Mouse (Mus musculus): ENCODE measurements around the gene Tln2.
"Not testable (repeated sequence)": the region's sequence is repeated elsewhere in the genome, so short reads cannot be mapped to it uniquely, and the experiment has no call there.

The Tln2 gene

GRCm38 (mm10) chr9:67362053-67362452 is 197.4 kb downstream of the Tln2 start:
- no peak for DNase-seq (ENCODE audit: low read depth, low spot score)

- DNase-seq (ENCODE audit: low read depth, low spot score) = no peak
Measured at GRCm38 (mm10) chr9:67361511-67361910, 198.0 kb downstream of the Tln2 start.

- DNase-seq (ENCODE audit: low read depth, low spot score) = no peak
Measured at GRCm38 (mm10) chr9:67354356-67354755, 205.1 kb downstream of the Tln2 start.

DNA sequence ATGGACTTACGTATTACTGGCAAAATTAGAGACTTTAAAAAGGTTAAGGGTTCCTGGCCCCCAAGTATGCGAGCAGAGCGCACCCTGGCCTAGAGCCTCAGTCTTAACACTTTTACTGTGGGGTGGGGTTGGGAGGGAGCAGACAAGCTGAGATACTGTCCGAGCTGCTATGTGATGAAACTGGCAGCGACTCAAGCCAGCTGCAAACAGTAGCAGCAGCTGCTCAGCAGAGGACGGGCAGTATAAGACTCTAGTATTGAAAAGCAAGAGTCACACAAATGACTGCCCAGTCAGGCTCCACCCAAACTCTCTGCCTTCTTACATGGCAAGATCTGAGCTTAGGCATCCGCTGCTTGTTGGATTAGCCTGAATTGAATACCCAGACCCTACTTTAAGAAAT is 206.1 kb downstream of the Tln2 start:
- DNase-seq (ENCODE audit: low read depth, low spot score) = no peak

- no peak for DNase-seq (ENCODE audit: low read depth, low spot score)
Measured at GRCm38 (mm10) chr9:67348983-67349382, 210.5 kb downstream of the Tln2 start.

DNA sequence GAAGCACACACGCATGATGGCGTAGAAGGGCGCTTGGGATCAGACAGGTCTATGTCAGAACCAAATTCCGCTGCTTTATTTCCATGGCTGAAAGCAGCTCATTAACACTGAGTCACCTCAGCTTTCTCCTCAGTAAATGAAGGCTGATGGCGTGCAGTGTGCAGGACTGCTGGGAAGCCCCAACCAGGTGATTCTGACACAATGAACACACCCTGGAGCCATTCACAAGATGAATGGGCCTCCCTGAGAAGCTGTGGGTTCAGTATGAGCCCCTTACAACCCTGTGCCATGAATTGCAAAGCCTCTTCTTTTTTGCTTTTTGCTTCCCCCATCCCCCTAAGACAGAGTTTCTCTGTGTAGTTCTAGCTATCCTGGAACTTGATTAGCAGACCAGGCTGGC is 212.3 kb downstream of the Tln2 start:
- DNase-seq (ENCODE audit: low read depth, low spot score) = no peak

GRCm38 (mm10) chr9:67331281-67331680 is 228.2 kb downstream of the Tln2 start:
- no peak for DNase-seq (ENCODE audit: low read depth, low spot score)

DNA sequence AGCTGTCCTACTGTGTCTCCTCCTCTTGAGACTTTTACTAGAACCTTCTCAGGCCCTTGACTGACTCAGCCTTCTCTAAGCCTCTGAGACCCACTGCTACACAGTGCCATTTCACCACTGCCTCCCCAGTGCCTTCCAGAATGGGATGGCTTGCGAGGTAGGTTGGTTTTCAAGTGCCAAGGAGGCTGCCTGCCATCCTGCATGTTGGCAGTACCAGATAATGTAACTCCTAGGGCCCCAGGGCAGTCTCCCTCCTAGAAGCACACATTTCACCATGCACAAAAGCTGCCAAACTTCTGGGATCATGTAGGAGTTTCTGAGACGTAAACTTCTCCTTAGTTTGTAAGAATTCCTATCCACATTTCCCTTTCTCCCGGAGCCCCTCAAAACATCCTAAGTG is 231.1 kb downstream of the Tln2 start:
- DNase-seq (ENCODE audit: low read depth, low spot score) = no peak

DNA sequence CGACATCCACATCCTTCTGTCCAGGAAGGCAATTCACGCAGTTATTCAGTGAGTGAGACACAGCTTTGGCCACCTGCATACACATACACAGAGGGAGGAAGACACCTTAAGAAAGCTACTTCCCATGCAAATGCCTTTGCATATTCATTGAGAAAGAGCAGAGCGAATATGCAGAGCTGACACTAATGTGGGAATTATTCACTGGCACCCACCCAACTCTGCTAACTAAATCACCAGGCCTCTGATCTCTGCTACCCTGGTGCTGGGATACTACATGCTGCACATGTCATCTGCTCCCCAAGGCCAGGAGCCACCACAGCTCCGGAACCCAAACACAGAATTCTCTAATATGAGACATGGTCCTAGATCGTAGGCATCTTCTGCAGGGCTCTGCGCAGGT is 237.6 kb downstream of the Tln2 start:
- no peak for DNase-seq (ENCODE audit: low read depth, low spot score)

GRCm38 (mm10) chr9:67315356-67315755 is 244.1 kb downstream of the Tln2 start:
- no peak for DNase-seq (ENCODE audit: low read depth, low spot score)

- DNase-seq (ENCODE audit: low read depth, low spot score) = no peak
Measured at GRCm38 (mm10) chr9:67304992-67305391, 254.5 kb downstream of the Tln2 start.

DNA sequence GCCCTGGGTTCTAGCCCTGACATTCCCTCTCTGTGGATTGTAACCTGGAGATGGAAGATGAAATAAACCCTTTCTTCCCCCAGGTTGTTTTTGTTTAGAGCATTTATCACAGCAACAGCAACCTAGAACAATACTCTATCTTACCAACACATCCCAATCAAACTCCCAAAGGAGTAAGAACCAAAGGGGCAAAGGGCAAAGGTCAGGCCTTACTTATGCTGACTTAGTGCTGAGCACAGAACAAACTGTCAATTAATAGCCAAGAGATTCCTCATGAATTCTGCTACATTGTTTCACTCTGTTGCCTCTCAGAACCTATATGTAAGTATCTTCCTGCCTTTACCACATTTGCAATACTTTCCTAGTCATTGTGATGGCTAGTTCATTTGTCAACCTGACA is 255.5 kb downstream of the Tln2 start:
- DNase-seq (ENCODE audit: low read depth, low spot score) = no peak

GRCm38 (mm10) chr9:67303038-67303437 is 256.5 kb downstream of the Tln2 start:
- DNase-seq (ENCODE audit: low read depth, low spot score) = no peak

GRCm38 (mm10) chr9:67302386-67302989 is 257.0 kb downstream of the Tln2 start:
- DNase-seq (ENCODE audit: low read depth, low spot score) = no peak

- no peak for DNase-seq (ENCODE audit: low read depth, low spot score)
Measured at GRCm38 (mm10) chr9:67301571-67301970, 257.9 kb downstream of the Tln2 start.

- no peak for DNase-seq (ENCODE audit: low read depth, low spot score)
Measured at GRCm38 (mm10) chr9:67300769-67301168, 258.7 kb downstream of the Tln2 start.

- no peak for DNase-seq (ENCODE audit: low read depth, low spot score)
Measured at GRCm38 (mm10) chr9:67300346-67300745, 259.2 kb downstream of the Tln2 start.

GRCm38 (mm10) chr9:67299164-67299563 is 260.3 kb downstream of the Tln2 start:
- DNase-seq (ENCODE audit: low read depth, low spot score) = no peak

DNA sequence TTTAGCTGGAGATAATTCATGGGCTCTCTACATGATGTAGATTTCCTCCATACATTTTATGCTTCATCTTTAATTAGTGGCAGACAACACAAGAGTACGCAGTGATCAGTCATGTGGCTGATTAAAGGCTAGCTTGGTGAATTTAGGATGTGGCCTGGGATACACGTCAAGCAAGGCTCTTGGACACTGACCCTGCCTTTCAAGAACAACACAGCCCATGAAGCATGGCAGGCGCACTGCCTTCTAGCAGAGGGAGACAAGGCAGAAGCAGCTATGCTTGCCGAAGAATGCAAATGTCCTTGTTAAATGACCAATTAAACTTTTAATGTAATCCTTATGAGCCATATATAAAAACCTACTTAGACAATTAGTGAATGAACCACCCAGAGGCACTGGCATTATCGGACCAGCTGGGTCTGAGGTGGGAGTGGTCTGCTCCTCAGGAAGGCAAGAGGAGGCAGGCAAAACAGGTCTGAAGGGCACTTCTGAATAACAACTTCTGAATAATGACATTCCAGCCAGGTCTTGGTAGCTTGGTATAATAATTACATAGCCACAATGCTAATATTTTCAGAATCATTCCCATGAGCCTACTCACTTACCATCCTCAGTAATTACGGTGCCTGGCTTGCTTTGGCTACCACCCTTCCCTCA is 262.1 kb downstream of the Tln2 start:
- no peak for DNase-seq (ENCODE audit: low read depth, low spot score)

- no peak for DNase-seq (ENCODE audit: low read depth, low spot score)
Measured at GRCm38 (mm10) chr9:67287457-67287856, 272.0 kb downstream of the Tln2 start.

DNA sequence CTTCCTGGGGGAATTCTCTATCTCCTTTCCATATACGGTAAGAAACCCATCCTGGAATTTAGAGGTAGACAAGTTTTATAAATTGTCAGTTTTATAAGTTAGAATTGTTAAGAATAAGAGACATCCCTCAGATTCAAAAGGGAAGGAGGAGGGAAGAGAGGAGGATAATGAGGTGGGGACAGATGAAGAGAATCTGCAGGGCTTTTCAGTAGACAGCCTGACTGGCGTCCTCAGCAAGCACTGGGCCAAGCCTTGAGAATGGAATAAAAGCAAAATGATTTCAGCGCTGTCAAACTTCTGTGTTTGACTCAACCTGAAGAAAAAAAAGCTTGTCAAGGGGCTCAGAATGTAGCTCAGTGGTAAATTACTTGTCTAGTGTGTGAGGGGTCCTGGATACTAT is 272.7 kb downstream of the Tln2 start:
- DNase-seq (ENCODE audit: low read depth, low spot score) = no peak

GRCm38 (mm10) chr9:67285544-67285943 is 274.0 kb downstream of the Tln2 start:
- no peak for DNase-seq (ENCODE audit: low read depth, low spot score)

- no peak for DNase-seq (ENCODE audit: low read depth, low spot score)
Measured at GRCm38 (mm10) chr9:67281812-67282211, 277.7 kb downstream of the Tln2 start.

- not testable (repeated sequence) for DNase-seq (ENCODE audit: low read depth, low spot score)
Measured at GRCm38 (mm10) chr9:67280311-67280710, 279.2 kb downstream of the Tln2 start.
